Mouse (Mus musculus): ENCODE measurements around the gene Tmem131. TPM values are rescaled to one million over a fixed set of nuclear protein-coding genes. Genes with fewer than 3 reads are reported as not detected.

Gene Tmem131
- total and polyA plus RNA-seq, 3 experiments = 51.0 to 298 (median 98.2) TPM

- no peak for TF ChIP-seq CTCF (IDR thresholded peaks at IDR 0.05; ENCODE audit: low read depth, low read length)
- no peak for TF ChIP-seq GATA2 (IDR thresholded peaks at IDR 0.05; ENCODE audit: borderline replicate concordance, low read depth, low read length)
- TF ChIP-seq GATA1 (IDR thresholded peaks at IDR 0.05; ENCODE audit: borderline replicate concordance, low read length) = no peak
- no peak for TF ChIP-seq POLR2AphosphoS5 (IDR thresholded peaks at IDR 0.05; ENCODE audit: insufficient replicate concordance, low read depth, low read length)
- TF ChIP-seq TAL1 (conservative IDR thresholded peaks at IDR 0.05; ENCODE audit: low read depth, low read length) = no peak
- Histone ChIP-seq H3K27me3 (ENCODE audit: insufficient read depth, low read length) (no peaks in the 10 kb centered on the region), H3K4me1 (ENCODE audit: insufficient read depth, low read depth, low read length) (0 out of 2 replicates have a peak, but pooled peaks cover 2% of the 10 kb centered on the region), H3K9me3 (replicated peaks) (no peaks in the 10 kb centered on the region), H3K36me3 (replicated peaks) (peaks cover 95% of the 10 kb centered on the region), H3K4me3 (ENCODE audit: low read depth, low read length) (no peak overlapping the region)
- ATAC-seq (ENCODE audit: extremely low read depth, insufficient number of reproducible peaks, low FRiP score, poor library complexity, severe bottlenecking) = no peak
- no peak for DNase-seq (ENCODE audit: low spot score)
These were observed 143.0 kb downstream of the Tmem131 start for GRCm38 (mm10) chr1:36800379-36801011.

GRCm38 (mm10) chr1:36797481-36797880 is 146.0 kb downstream of the Tmem131 start:
- Histone ChIP-seq H3K9me3 (replicated peaks) (no peaks in the 10 kb centered on the region), H3K36me3 (replicated peaks) (peaks cover 98% of the 10 kb centered on the region)
- no peak for ATAC-seq (ENCODE audit: extremely low read depth, insufficient number of reproducible peaks, low FRiP score, poor library complexity, severe bottlenecking)

GRCm38 (mm10) chr1:36796711-36797110 is 146.8 kb downstream of the Tmem131 start:
- Histone ChIP-seq H3K4me1 (ENCODE audit: insufficient read depth, low read depth, low read length) (no peaks in the 10 kb centered on the region; the same call in 1 of the 2 replicates), H3K4me3 (ENCODE audit: low read depth, low read length) (no peak overlapping the region), H3K36me3 (replicated peaks) (peaks cover 99% of the 10 kb centered on the region), H3K9me3 (replicated peaks) (no peaks in the 10 kb centered on the region), H3K27me3 (ENCODE audit: insufficient read depth, low read length) (no peaks in the 10 kb centered on the region)
- ATAC-seq (ENCODE audit: extremely low read depth, insufficient number of reproducible peaks, low FRiP score, poor library complexity, severe bottlenecking) (no peak), DNase-seq (ENCODE audit: low spot score) (no peak)
- no peak for TF ChIP-seq POLR2AphosphoS5 (IDR thresholded peaks at IDR 0.05; ENCODE audit: insufficient replicate concordance, low read depth, low read length)
- no peak for TF ChIP-seq TAL1 (conservative IDR thresholded peaks at IDR 0.05; ENCODE audit: low read depth, low read length)
- no peak for TF ChIP-seq GATA1 (IDR thresholded peaks at IDR 0.05; ENCODE audit: borderline replicate concordance, low read length)
- no peak for TF ChIP-seq CTCF (IDR thresholded peaks at IDR 0.05; ENCODE audit: low read depth, low read length)
- TF ChIP-seq GATA2 (IDR thresholded peaks at IDR 0.05; ENCODE audit: borderline replicate concordance, low read depth, low read length) = no peak

More at GRCm38 (mm10) chr1:36797481-36797880, 146.0 kb downstream of the Tmem131 start:
- TF ChIP-seq POLR2AphosphoS5 (IDR thresholded peaks at IDR 0.05; ENCODE audit: insufficient replicate concordance, low read depth, low read length) (no peak), GATA1 (IDR thresholded peaks at IDR 0.05; ENCODE audit: borderline replicate concordance, low read length) (no peak), CTCF (IDR thresholded peaks at IDR 0.05; ENCODE audit: low read depth, low read length) (no peak), GATA2 (IDR thresholded peaks at IDR 0.05; ENCODE audit: borderline replicate concordance, low read depth, low read length) (no peak)
- Histone ChIP-seq H3K27me3 (ENCODE audit: insufficient read depth, low read length) (no peaks in the 10 kb centered on the region), H3K4me1 (ENCODE audit: insufficient read depth, low read depth, low read length) (no peaks in the 10 kb centered on the region; the same call in 1 of the 2 replicates), H3K4me3 (ENCODE audit: low read depth, low read length) (no peak overlapping the region)
- DNase-seq (ENCODE audit: low spot score) = no peak

- no peak for ATAC-seq (ENCODE audit: extremely low read depth, insufficient number of reproducible peaks, low FRiP score, poor library complexity, severe bottlenecking)
- Histone ChIP-seq H3K4me1 (ENCODE audit: insufficient read depth, low read depth, low read length) (peaks cover 14% of the 10 kb centered on the region), H3K36me3 (replicated peaks) (peaks cover 53% of the 10 kb centered on the region), H3K27me3 (ENCODE audit: insufficient read depth, low read length) (peaks cover 4% of the 10 kb centered on the region; the same call in 1 of the 2 replicates), H3K9me3 (replicated peaks) (no peaks in the 10 kb centered on the region; the same call in 1 of the 2 replicates), H3K4me3 (ENCODE audit: low read depth, low read length) (no peak overlapping the region)
- TF ChIP-seq POLR2AphosphoS5 (IDR thresholded peaks at IDR 0.05; ENCODE audit: insufficient replicate concordance, low read depth, low read length) (peak; percentile 19; the same call in 1 of the 2 replicates), GATA1 (IDR thresholded peaks at IDR 0.05; ENCODE audit: borderline replicate concordance, low read length) (no peak), CTCF (IDR thresholded peaks at IDR 0.05; ENCODE audit: low read depth, low read length) (no peak)
- no peak for DNase-seq (ENCODE audit: low spot score)
These were observed 154.1 kb downstream of the Tmem131 start for GRCm38 (mm10) chr1:36789416-36789815.

GRCm38 (mm10) chr1:36786377-36786776 is 157.1 kb downstream of the Tmem131 start:
- no peak overlapping the region for H3K4me3 ChIP-seq (ENCODE audit: low read depth, low read length)
- TF ChIP-seq CTCF (IDR thresholded peaks at IDR 0.05; ENCODE audit: low read depth, low read length) (peak; percentile 71), TAL1 (conservative IDR thresholded peaks at IDR 0.05; ENCODE audit: low read depth, low read length) (no peak)
- ATAC-seq (ENCODE audit: extremely low read depth, insufficient number of reproducible peaks, low FRiP score, poor library complexity, severe bottlenecking) (no peak), DNase-seq (ENCODE audit: low spot score) (no peak)
- H3K9me3 ChIP-seq (replicated peaks) = no peaks in the 10 kb centered on the region; the same call in 1 of the 2 replicates
- H3K36me3 ChIP-seq (replicated peaks) = peaks cover 23% of the 10 kb centered on the region
- H3K27me3 ChIP-seq (ENCODE audit: insufficient read depth, low read length) = peaks cover 11% of the 10 kb centered on the region; the same call in 1 of the 2 replicates
- H3K4me1 ChIP-seq (ENCODE audit: insufficient read depth, low read depth, low read length) = peaks cover 22% of the 10 kb centered on the region

- Histone ChIP-seq H3K4me1 (ENCODE audit: insufficient read depth, low read depth, low read length) (peaks cover 22% of the 10 kb centered on the region), H3K4me3 (ENCODE audit: low read depth, low read length) (no peak overlapping the region), H3K36me3 (replicated peaks) (peaks cover 13% of the 10 kb centered on the region), H3K27me3 (ENCODE audit: insufficient read depth, low read length) (peaks cover 17% of the 10 kb centered on the region; the same call in 1 of the 2 replicates), H3K9me3 (replicated peaks) (no peaks in the 10 kb centered on the region; the same call in 1 of the 2 replicates)
- TF ChIP-seq POLR2AphosphoS5 (IDR thresholded peaks at IDR 0.05; ENCODE audit: insufficient replicate concordance, low read depth, low read length) = no peak
- TF ChIP-seq GATA1 (IDR thresholded peaks at IDR 0.05; ENCODE audit: borderline replicate concordance, low read length) = no peak
- no peak for TF ChIP-seq TAL1 (conservative IDR thresholded peaks at IDR 0.05; ENCODE audit: low read depth, low read length)
- no peak for TF ChIP-seq GATA2 (IDR thresholded peaks at IDR 0.05; ENCODE audit: borderline replicate concordance, low read depth, low read length)
- TF ChIP-seq CTCF (IDR thresholded peaks at IDR 0.05; ENCODE audit: low read depth, low read length) = no peak
- DNase-seq (ENCODE audit: low spot score) = no peak
- no peak for ATAC-seq (ENCODE audit: extremely low read depth, insufficient number of reproducible peaks, low FRiP score, poor library complexity, severe bottlenecking)
These were observed 158.2 kb downstream of the Tmem131 start for GRCm38 (mm10) chr1:36785238-36785641.

All from G1E (cell line).